Mouse (Mus musculus) midbrain, embryonic 12.5 days (tissue): Measurements from ENCODE around the gene Gab2. TPM values are rescaled to one million over a fixed set of nuclear protein-coding genes. Genes with fewer than 3 reads are reported as not detected.
A peak's percentile ranks its signal among the peaks of the same experiment; 100 is the strongest.

Source experiments
- ATAC-seq: fragments of 200-750 bp; cut with Nextera tagmentation; 2 replicates; pipeline ENCODE4 v1.8.0; 2017; ENCODE audit warnings: low read depth, moderate TSS enrichment, moderate library complexity; ENCODE audit not compliant: low FRiP score
- H3K27ac ChIP-seq: fragments of 300-500 bp; sonication (generic); replicated peaks from 2 replicates; pipeline ENCODE4 v1.5.1; 2016; ENCODE audit warnings: mild to moderate bottlenecking
- H3K27me3 ChIP-seq: fragments of 300-500 bp; sonication (generic); 2 replicates; pipeline ENCODE4 v1.6.1; 2016; ENCODE audit warnings: mild to moderate bottlenecking
- H3K36me3 ChIP-seq: fragments of 300-500 bp; sonication (generic); 2 replicates; pipeline ENCODE4 v1.6.1; 2016
- H3K4me1 ChIP-seq: fragments of 300-500 bp; sonication (generic); 2 replicates; pipeline ENCODE4 v1.6.1; 2016
- H3K4me2 ChIP-seq: fragments of 300-500 bp; sonication (generic); replicated peaks from 2 replicates; pipeline ENCODE4 v1.6.1; 2016; ENCODE audit warnings: mild to moderate bottlenecking, moderate library complexity
- H3K4me3 ChIP-seq: fragments of 300-500 bp; sonication (generic); 2 replicates; pipeline ENCODE4 v1.5.1; 2016; ENCODE audit warnings: mild to moderate bottlenecking
- H3K9ac ChIP-seq: fragments of 300-500 bp; sonication (generic); replicated peaks from 2 replicates; pipeline ENCODE4 v1.6.1; 2016; ENCODE audit warnings: mild to moderate bottlenecking, moderate library complexity
- H3K9me3 ChIP-seq: fragments of 300-500 bp; sonication (generic); 2 replicates; pipeline ENCODE4 v1.6.1; 2016; ENCODE audit warnings: mild to moderate bottlenecking
- WGBS: fragments of 180-500 bp; shearing (Covaris S2); methylation state at CpG from one replicate; pipeline ENCODE4 v1.1.7; 2016; 5-methylcytosine and 5-hydroxymethylcytosine counted together
- polyA plus RNA-seq: library from polyadenylated mRNA; unstranded; fragments of >200 nt; fragmentation: Nextera tagmentation; extraction: Ambion mirVana; gene quantifications from 2 replicates; pipeline ENCODE4 v1.2.1, GENCODE M21; 2016

Gene Gab2
- polyA plus RNA-seq, 1 experiment from 2014 or later, result 15.7 TPM

DNA sequence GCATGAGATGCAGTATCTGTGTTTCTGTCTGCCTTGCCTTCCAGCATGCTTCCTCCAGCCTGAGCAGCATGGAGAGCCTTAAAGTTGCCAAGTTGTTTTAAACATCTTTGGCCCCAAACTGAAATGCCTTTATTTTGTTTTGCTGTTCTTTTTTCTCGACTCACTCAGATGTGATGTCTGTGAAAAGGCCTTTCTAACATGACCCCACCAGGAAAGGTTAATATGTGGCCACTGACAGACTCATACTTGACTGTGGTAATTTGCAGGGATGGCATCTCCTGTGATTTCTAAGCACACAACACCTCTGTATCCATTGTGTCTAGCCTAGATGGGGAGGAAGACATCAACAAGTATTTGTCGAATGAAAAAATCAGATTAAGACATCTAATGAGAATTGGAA, 215.6 kb downstream of the Gab2 start:
- H3K36me3 ChIP-seq, result no peaks in the 10 kb centered on the region
- H3K9ac ChIP-seq, result no peak overlapping the region
- ATAC-seq, result no peak
- H3K4me2 ChIP-seq, result no peak overlapping the region
- no peaks in the 10 kb centered on the region for H3K4me1 ChIP-seq
- no peak overlapping the region for H3K4me3 ChIP-seq
- H3K27me3 ChIP-seq, result no peaks in the 10 kb centered on the region
- H3K9me3 ChIP-seq, result no peaks in the 10 kb centered on the region
- 52% methylated on average over 2 of the region's 2 CpGs for WGBS
- H3K27ac ChIP-seq, result no peak overlapping the region

GRCm38 (mm10) chr7:97297466-97297865, 216.1 kb downstream of the Gab2 start:
- Histone ChIP-seq H3K4me2 (no peak overlapping the region), H3K36me3 (0 out of 2 replicates have a peak, but pooled peaks cover 4% of the 10 kb centered on the region), H3K4me1 (no peaks in the 10 kb centered on the region), H3K27ac (no peak overlapping the region), H3K9ac (no peak overlapping the region), H3K27me3 (no peaks in the 10 kb centered on the region), H3K4me3 (no peak overlapping the region), H3K9me3 (no peaks in the 10 kb centered on the region)
- peak; percentile 34; the same call in 1 of the 2 replicates for ATAC-seq
- 1% methylated on average over 2 of the region's 2 CpGs for WGBS

GRCm38 (mm10) chr7:97298279-97298678, 216.9 kb downstream of the Gab2 start:
- H3K4me2 ChIP-seq, result no peak overlapping the region
- no peaks in the 10 kb centered on the region for H3K4me1 ChIP-seq
- 90% methylated on average over 2 of the region's 2 CpGs for WGBS
- H3K36me3 ChIP-seq, result peaks cover 11% of the 10 kb centered on the region; the same call in 1 of the 2 replicates
- no peaks in the 10 kb centered on the region for H3K9me3 ChIP-seq
- H3K4me3 ChIP-seq, result no peak overlapping the region
- no peak for ATAC-seq
- H3K27me3 ChIP-seq, result no peaks in the 10 kb centered on the region
- H3K9ac ChIP-seq, result no peak overlapping the region
- no peak overlapping the region for H3K27ac ChIP-seq

DNA sequence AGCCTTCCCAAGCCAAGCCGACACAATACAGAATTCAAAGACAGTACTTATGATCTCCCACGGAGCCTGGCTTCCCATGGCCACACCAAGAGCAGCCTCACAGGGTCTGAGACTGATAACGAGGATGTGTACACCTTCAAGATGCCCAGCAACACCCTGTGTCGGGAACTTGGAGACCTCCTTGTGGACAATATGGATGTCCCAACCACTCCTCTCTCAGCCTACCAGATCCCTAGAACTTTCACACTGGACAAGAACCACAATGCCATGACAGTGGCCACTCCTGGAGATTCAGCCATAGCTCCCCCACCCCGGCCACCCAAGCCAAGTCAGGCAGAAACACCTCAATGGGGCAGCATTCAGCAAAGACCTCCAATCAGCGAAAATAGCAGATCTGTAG, 217.6 kb downstream of the Gab2 start:
- Histone ChIP-seq H3K36me3 (peaks cover 16% of the 10 kb centered on the region; the same call in 1 of the 2 replicates), H3K27ac (no peak overlapping the region), H3K4me1 (no peaks in the 10 kb centered on the region), H3K4me2 (no peak overlapping the region), H3K4me3 (no peak overlapping the region), H3K9me3 (no peaks in the 10 kb centered on the region), H3K9ac (no peak overlapping the region), H3K27me3 (no peaks in the 10 kb centered on the region)
- no peak for ATAC-seq
- 77% methylated on average over 6 of the region's 6 CpGs for WGBS

DNA sequence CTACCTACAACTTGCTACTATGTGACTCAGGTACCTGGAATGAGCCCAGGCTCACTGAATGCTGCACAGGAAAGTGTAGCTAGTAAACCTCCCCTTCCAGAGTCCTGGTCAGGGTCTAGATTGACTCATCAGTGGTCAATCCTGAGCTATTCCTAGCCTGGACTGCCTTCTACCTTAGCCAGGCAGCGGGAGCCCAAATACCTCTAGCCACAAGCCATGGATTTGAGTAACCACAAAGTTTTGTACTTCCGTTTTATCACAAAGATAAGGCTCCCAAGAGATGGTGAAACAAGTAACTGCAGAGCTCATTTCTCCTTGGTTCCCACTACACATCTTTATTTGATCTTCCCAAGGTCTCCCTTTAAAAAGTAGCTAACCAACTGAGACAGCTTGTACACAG, 219.5 kb downstream of the Gab2 start:
- Histone ChIP-seq H3K4me3 (no peak overlapping the region), H3K36me3 (peaks cover 35% of the 10 kb centered on the region), H3K9ac (no peak overlapping the region), H3K27me3 (no peaks in the 10 kb centered on the region), H3K9me3 (no peaks in the 10 kb centered on the region), H3K4me1 (no peaks in the 10 kb centered on the region), H3K27ac (no peak overlapping the region), H3K4me2 (no peak overlapping the region)
- 91% methylated on average over 2 of the region's 2 CpGs for WGBS
- no peak for ATAC-seq

DNA sequence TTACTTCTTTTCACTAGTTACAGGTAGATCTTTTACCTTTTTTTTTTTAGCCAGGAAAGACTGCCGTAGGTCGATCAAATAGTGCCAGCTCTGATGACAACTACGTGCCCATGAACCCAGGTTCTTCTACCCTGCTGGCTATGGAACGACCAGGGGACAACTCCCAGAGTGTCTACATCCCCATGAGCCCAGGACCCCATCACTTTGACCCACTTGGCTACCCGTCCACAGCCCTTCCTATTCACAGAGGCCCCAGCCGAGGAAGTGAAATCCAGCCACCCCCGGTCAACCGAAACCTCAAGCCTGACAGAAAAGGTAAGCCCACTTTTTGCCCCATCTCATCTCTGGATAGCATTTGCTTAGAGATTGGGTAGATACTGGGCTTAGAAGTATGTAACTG, 219.9 kb downstream of the Gab2 start:
- H3K9ac ChIP-seq, result no peak overlapping the region
- peaks cover 37% of the 10 kb centered on the region for H3K36me3 ChIP-seq

DNA sequence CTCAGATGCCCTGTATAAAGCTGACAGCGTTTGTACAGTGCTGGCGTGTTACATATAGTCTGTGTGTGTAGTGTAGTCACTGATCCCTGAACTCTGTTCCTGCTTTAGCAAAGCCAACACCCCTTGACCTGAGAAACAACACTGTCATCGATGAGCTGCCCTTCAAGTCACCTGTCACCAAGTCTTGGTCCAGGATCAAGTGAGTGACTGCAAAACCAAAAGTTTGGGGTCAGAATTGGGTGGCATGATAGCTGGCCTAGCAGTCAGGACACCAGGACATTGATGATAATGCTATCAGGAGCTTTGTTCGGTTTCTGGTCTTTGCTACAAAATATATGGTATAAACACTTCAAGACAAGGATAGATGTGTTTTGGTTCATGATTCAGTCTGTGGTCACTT, 220.9 kb downstream of the Gab2 start:
- Histone ChIP-seq H3K9ac (no peak overlapping the region), H3K36me3 (peaks cover 45% of the 10 kb centered on the region), H3K4me1 (no peaks in the 10 kb centered on the region), H3K27ac (no peak overlapping the region), H3K27me3 (no peaks in the 10 kb centered on the region), H3K4me3 (no peak overlapping the region), H3K9me3 (no peaks in the 10 kb centered on the region), H3K4me2 (no peak overlapping the region)
- ATAC-seq, result no peak
- WGBS, result 83% methylated on average over 4 of the region's 4 CpGs

More for the DNA sequence above, 219.9 kb downstream of the Gab2 start:
- Histone ChIP-seq H3K4me1 (no peaks in the 10 kb centered on the region), H3K9me3 (no peaks in the 10 kb centered on the region), H3K27ac (no peak overlapping the region), H3K4me2 (no peak overlapping the region), H3K4me3 (no peak overlapping the region), H3K27me3 (no peaks in the 10 kb centered on the region)
- no peak for ATAC-seq
- 83% methylated on average over 8 of the region's 8 CpGs for WGBS

DNA sequence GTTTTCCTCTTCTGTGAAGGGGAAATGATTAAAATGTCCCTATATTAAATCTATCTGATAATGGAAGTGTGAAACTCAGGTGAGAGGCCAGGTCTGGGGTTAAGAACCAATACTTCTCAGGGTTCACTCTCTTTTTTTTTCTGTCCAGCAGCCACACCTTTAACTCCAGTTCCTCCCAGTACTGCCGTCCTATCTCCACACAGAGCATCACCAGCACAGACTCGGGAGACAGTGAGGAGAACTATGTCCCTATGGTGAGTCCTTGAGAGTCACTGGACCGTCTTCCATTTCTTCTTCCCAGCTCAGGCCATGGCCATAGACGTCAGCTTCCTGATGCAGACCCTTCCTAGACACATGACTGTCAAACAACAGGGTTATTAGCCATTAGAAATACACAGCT, 221.5 kb downstream of the Gab2 start:
- Histone ChIP-seq H3K9me3 (no peaks in the 10 kb centered on the region), H3K4me1 (no peaks in the 10 kb centered on the region), H3K27me3 (no peaks in the 10 kb centered on the region), H3K36me3 (peaks cover 49% of the 10 kb centered on the region), H3K4me2 (no peak overlapping the region), H3K9ac (no peak overlapping the region), H3K4me3 (no peak overlapping the region), H3K27ac (no peak overlapping the region)
- no peak for ATAC-seq
- 85% methylated on average over 4 of the region's 4 CpGs for WGBS

DNA sequence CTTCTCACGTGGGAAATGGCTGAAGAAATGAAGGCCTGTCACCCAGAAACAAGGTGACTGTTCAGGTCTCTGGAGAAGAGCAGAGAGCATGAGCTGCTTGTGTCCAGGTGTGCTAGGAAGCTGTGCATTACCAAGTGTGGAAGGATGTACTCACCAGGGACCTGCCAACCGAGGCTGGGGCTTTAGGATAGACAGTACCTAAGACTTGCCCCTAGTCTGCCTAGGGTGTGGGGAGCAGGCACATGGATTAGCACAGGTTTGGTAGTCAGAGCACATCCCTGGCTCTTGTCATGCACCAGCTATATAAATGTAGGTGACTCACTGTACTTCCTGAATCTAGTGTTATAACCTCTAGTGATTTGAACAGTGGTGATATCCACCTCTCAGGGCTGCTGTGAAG, 222.2 kb downstream of the Gab2 start:
- H3K4me2 ChIP-seq, result no peak overlapping the region
- H3K4me1 ChIP-seq, result no peaks in the 10 kb centered on the region
- peaks cover 56% of the 10 kb centered on the region for H3K36me3 ChIP-seq
- WGBS, result 97% methylated on average over 2 of the region's 2 CpGs
- no peak overlapping the region for H3K9ac ChIP-seq
- H3K27ac ChIP-seq, result no peak overlapping the region
- H3K9me3 ChIP-seq, result no peaks in the 10 kb centered on the region
- ATAC-seq, result no peak
- H3K4me3 ChIP-seq, result no peak overlapping the region
- no peaks in the 10 kb centered on the region for H3K27me3 ChIP-seq

DNA sequence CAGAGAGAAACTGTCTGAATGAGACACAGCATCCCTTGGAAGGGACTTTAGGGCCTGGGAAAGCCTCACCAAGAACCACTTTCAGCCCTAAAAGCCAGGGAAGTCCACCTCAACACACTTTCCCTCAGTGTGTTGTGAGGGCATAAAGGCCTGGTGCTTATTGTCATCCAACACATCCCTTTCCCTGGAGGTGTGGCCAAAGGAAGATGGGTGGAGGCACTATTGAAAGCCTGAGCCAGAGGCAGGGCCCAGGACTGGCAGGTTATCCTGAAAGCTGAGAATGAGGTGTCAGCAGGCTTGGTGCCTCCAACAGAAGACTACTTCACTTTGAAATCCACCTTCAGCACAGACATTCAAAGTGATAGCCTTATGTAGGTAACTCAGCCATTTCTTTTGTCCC, 223.1 kb downstream of the Gab2 start:
- Histone ChIP-seq H3K27me3 (no peaks in the 10 kb centered on the region), H3K4me3 (no peak overlapping the region), H3K4me2 (no peak overlapping the region), H3K4me1 (no peaks in the 10 kb centered on the region), H3K9me3 (no peaks in the 10 kb centered on the region), H3K27ac (no peak overlapping the region), H3K36me3 (peaks cover 65% of the 10 kb centered on the region), H3K9ac (no peak overlapping the region)
- ATAC-seq, result no peak

DNA sequence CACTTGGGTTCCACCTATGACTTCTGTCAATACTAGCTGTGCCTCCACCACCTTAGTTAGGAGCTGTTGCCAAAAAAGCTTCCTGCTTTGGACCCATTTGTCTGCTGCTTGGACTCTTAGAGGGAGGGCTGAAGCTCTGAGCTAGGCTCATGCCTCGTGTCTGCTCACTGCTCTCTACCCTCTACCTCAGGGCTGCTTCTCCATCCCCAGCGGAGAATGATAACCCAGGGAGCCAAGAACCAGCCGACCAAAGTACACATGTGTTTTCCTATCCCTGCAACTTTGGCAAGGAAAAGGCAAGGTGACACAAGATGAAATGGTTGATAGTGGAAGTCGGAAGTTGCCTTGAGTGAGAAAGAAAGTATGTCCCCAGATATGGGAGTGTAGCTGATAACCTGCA, 223.8 kb downstream of the Gab2 start:
- H3K27me3 ChIP-seq, result no peaks in the 10 kb centered on the region
- peaks cover 72% of the 10 kb centered on the region for H3K36me3 ChIP-seq
- H3K27ac ChIP-seq, result no peak overlapping the region
- no peaks in the 10 kb centered on the region for H3K4me1 ChIP-seq
- H3K9ac ChIP-seq, result no peak overlapping the region
- H3K4me3 ChIP-seq, result no peak overlapping the region
- H3K4me2 ChIP-seq, result no peak overlapping the region
- no peaks in the 10 kb centered on the region for H3K9me3 ChIP-seq
- 93% methylated on average over 4 of the region's 4 CpGs for WGBS
- no peak for ATAC-seq

GRCm38 (mm10) chr7:97306813-97307212, 225.4 kb downstream of the Gab2 start:
- WGBS, result 89% methylated on average over 2 of the region's 2 CpGs
- H3K4me2 ChIP-seq, result no peak overlapping the region
- no peak for ATAC-seq
- H3K4me1 ChIP-seq, result no peaks in the 10 kb centered on the region
- no peaks in the 10 kb centered on the region for H3K27me3 ChIP-seq
- H3K9me3 ChIP-seq, result no peaks in the 10 kb centered on the region
- H3K27ac ChIP-seq, result no peak overlapping the region
- no peak overlapping the region for H3K9ac ChIP-seq
- H3K4me3 ChIP-seq, result no peak overlapping the region
- H3K36me3 ChIP-seq, result peaks cover 88% of the 10 kb centered on the region

GRCm38 (mm10) chr7:97307546-97307945, 226.2 kb downstream of the Gab2 start:
- no peak overlapping the region for H3K4me3 ChIP-seq
- no peaks in the 10 kb centered on the region for H3K9me3 ChIP-seq
- H3K27ac ChIP-seq, result no peak overlapping the region
- no peak overlapping the region for H3K4me2 ChIP-seq
- ATAC-seq, result no peak
- peaks cover 90% of the 10 kb centered on the region for H3K36me3 ChIP-seq
- 96% methylated on average over 1 of the region's 1 CpGs for WGBS
- H3K4me1 ChIP-seq, result no peaks in the 10 kb centered on the region
- H3K27me3 ChIP-seq, result no peaks in the 10 kb centered on the region
- H3K9ac ChIP-seq, result no peak overlapping the region
